Mouse (Mus musculus): Measurements from ENCODE around the gene Zfp931. TPM values are rescaled to one million over a fixed set of nuclear protein-coding genes. Genes with fewer than 3 reads are reported as not detected.
"Not testable (repeated sequence)": the region's sequence is repeated elsewhere in the genome, so short reads cannot be mapped to it uniquely, and the experiment has no call there.

Gene Zfp931
- polyA plus RNA-seq (2012; rRNA removed): 0.60 and 1.0 TPM in 2 replicates

DNA sequence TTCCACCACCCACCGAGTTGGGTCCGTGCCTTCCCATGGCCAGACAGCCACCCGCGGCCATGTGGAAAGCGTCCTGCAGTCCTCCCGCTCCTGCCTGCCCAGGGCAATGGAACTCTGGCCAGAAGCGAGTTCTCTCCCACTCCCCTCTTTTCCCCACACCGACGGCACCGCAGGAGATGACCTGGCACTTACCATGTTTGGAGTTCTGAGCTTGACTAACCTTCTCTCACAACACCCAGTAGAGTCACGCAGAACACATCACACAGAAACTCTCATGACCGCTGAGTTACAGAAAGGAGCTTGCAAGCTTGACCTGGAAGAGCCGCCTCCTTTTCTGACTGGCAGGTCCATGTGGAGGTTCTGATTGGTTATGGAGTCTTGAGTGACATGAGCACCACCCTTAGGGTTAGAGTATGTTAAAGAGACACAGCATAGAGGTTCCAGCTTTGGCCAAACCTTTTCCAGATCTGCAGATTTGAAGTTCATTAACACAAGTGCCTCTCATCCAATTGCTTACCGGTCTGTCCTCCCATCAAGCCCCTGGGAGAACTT lies at the start of gene Zfp931:
Gene Zfp931 (minus strand): TSS at position 311 of the 552 bp plus-strand sequence.
- WGBS: under 1% methylated on average over 13 of the region's 14 CpGs
- not testable (repeated sequence) for DNase-seq (ENCODE audit: low read depth, low spot score)

DNA sequence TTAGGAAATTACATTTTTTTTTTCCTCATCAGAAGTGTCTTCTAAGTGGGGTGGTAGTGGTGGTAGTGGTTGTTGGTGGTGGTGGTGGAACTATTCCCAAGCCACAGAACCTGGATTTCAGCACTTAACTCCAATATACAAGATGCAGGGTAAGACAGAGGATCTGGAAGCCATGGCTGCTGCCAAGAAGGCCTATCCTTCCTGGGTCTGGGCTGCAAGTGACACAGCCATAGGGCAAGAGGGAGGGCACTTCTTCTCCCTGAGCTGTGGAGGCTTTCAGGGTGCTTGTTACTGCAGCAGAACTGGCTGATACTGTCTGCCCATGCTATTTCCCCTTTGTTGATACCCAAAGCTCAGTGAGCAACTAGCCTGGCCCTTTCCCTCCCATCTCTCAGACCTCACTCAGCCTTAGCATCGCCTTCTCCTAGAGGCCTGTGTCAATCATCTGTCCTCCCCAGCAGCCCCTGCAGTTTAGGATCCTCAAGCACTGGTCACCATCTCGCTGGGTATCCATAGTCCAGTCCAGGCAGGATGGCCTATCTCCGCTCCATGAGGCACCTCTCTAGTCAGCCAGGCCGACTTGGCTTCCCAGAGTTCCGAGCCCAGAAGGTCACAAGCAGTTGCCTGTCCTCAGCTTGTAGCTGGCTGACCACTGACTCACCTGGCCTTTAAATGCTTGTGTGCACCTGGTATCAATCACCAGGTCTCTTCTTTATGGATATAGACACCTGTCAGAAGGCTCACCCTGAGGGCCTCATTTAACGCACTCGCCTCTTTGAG lies 48.0 kb upstream of the Zfp931 start:
- DNase-seq (ENCODE audit: low read depth, low spot score): no peak
- WGBS: 87% methylated on average over 7 of the region's 7 CpGs

DNA sequence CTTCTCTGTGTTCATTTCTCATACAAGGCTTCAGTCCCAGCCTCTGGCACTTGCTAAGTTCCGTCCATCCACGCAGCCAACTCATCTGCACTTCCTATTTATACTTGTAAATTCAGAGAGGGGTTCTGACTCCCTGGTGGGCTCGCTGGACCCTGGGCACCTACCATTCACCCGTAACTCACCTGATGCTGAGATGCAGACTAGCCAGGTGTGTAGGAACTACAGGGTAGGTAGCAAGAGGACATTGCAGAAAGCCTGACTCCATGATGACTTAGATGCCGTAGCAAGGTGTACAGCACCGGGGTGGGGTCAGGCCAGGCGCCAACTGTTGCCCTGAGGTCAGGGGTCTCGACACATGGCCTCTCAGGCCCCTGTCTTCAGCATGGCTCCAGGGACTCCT lies 47.2 kb upstream of the Zfp931 start:
- DNase-seq (ENCODE audit: low read depth, low spot score): no peak
- 77% methylated on average over 8 of the region's 8 CpGs for WGBS

DNA sequence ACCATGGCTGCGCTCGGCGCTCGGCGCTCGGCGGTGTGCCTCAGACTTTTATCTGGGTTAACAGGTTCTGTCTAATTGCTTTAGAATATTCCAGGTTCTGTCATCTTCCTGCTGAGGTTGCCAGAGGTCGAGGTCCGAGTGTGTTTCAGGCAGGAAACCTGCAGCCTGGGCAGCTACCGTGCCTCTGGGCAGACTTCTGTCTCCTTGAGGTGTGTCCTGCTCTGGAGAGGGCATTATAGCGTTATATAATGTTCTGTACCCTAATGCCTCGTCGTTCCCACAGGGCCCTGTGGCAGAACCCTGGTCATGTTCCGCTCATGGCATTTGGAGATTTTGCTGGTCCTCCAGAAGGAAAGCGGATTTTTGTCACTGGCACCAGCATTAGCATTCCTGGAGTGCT lies 45.2 kb upstream of the Zfp931 start:
- DNase-seq (ENCODE audit: low read depth, low spot score): no peak
- 65% methylated on average over 15 of the region's 15 CpGs for WGBS

DNA sequence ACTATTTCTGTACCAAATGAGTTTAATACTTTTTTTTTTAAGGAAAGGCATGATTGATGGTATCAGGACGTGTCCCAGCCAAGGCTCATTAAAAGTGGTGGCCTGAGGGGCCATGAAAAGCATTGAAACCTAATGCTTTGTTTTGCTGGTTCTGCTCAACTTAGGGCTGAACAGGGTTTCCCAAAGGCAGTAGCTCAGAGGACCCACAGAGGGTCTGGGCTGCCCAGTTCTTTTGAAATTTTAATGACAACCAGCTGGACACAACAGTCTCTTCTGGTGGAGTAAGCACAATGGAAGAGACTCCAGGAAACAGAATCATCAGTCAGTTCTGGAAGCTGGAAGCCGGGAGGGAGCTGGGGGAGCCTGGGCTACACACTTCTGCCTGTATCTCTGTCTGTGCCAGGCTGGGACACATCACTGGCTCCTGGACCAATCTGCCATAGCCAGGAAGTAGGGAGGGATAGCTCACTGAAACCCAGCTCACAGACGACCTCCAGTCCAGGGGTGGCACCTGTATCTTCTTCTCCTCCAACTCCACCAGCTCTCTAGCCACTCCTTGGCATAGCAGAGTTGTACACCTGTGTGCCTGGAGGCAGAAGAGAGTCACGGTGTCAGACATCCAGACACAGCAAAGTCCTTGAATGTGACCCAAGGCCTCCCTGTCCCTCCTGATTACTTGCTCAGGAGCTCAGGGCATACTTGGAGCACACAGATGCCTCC lies 43.8 kb upstream of the Zfp931 start:
- no peak for DNase-seq (ENCODE audit: low read depth, low spot score)

DNA sequence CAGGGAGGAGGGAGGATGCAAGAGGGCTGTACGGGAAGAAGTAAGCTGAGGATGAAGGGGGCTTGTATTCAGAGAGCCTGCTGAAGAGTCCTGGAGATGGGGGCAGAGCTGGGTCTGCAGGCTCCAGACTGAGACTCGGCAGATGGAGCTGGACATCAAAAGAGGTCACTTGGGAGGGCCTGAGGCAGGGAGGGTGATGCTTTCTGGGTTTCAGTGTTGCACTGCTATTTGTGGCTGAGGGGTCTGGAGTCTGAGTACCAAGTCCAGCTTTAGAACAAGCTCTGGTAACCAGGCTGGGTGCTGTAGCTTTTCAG lies 43.1 kb upstream of the Zfp931 start:
- WGBS: 47% methylated on average over 2 of the region's 2 CpGs
- DNase-seq (ENCODE audit: low read depth, low spot score): no peak

More for the DNA sequence above, 43.8 kb upstream of the Zfp931 start:
- 42% methylated on average over 4 of the region's 4 CpGs for WGBS

DNA sequence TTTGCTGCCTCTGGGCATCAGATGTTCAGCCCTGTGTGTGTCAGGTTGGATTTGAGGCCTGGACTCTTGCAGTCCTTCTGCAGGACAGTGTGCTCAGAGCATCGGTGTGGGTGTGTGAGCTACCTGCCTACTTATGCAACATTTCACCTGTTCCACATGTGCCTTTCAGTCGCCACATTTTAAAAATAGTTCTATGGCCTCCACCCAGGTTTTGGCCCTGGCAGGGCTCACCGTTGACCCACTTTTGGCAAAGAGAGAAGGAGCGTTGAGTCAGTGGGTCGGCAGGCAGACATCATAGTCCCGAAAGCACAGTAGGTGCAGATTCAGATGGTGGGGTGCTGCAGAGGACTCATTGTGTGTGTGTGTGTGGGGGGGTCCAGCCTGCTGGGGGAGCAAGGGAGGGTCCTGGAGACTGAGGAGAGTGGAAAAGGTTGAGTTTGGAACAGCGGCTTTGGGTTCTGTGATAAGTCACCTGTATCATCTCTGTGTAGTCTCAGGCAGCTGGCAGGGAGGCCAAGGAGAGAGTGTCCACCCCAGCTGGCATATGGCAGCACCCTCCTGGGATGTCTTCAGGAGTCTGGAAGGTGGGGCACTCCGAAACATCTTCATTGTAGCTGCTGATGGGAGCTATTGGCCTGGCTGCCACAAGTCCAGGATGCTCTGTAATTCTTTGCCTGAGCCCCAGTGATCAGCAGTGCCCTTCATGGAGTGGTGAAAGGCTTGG lies 42.5 kb upstream of the Zfp931 start:
- 82% methylated on average over 8 of the region's 8 CpGs for WGBS
- DNase-seq (ENCODE audit: low read depth, low spot score): no peak

DNA sequence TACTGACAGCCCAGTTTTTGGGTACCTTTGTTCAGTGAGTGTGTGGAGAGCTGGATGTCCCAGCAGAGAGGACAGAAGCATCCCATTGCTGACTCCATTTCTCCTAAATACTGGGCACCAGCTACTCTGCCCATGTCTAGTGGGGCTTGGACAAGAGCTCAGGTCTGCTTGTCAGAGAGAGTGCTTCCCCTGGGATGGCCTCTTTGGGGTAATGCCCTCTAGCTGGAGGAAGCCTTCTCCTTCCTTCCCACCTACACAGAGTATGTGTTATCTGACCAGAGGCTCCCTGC lies 42.0 kb upstream of the Zfp931 start:
- no peak for DNase-seq (ENCODE audit: low read depth, low spot score)

DNA sequence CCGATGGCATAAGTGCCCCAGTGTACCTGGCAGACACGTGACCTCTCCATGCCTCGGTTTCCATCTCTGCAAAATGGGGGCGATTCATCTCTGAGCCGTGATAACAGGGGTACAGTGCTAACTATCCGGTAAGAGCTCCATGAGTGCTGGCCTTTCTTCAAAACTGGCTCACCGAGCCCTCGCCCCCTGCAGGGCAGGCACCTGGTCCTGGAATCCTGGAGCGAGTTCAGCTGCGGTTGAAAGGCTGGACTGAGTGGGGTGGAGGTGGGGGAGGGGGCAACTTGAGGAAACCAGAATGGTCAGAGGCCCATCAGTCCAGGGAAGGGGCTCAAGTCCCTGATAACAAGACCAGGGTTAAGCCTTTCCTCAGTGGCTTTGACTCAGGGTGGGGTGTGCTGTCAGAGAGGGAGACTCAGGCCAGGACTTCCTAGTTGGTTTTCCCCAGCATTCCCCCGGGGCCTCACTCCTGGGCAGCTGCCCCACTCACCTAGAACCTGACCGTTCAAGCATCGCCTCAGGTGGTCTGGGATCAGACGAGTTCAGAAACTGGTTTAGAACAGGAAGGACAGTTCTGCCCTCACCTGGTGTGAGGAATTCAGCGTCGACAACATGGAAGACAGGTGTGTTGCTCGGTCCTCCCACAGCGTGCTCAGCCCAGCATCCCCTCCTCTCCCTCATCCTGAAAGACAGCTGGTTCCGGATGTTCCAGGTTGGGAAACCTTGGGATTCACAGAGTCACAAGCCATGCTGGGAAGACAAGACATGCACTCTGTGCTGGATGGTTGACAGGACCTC lies 41.5 kb upstream of the Zfp931 start:
- 24% methylated on average over 19 of the region's 19 CpGs for WGBS

DNA sequence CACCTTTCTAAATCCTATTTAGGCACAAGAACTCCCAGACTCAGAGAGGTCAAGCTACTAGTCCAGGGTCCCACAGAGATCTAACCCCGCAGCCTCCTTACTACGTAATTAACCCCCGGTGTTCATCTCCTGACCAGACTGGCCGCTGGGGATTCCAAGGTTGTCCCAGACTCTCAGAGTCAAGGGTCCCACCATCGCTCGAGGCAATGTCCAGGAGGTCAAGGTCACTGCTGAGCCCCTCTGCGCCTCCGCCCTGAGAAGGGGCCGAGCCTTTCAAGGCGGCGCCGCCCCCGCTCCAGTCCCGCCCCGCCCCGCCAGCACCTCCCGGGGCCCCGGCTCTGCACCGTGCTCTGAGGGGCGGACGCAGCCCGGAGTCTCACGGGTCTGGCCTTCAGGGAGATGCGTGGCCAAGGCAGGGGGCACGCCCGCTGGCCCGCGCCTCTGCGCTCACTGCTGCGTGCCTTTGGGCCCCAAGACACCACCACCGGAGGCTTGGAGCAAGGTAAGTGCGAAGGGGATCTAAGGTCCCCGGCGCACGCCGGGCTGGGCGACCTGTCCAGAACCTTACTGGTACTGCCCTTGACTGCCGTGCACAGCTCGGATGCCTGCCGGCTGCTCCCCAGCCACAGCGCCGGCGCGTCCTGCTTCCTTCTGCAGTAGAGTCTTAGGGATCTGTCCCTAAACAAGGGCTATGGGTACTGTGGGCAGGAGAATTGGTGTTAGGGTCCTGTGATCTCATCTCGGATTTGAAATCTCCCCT lies 40.7 kb upstream of the Zfp931 start, which contains the start of gene Phactr3:
Gene Phactr3 (plus strand): TSS at position 175 of the 760 bp plus-strand sequence.
- no peak for DNase-seq (ENCODE audit: low read depth, low spot score)
- 3% methylated on average over 45 of the region's 45 CpGs for WGBS

More for the DNA sequence above, 41.5 kb upstream of the Zfp931 start:
- no peak for DNase-seq (ENCODE audit: low read depth, low spot score)

DNA sequence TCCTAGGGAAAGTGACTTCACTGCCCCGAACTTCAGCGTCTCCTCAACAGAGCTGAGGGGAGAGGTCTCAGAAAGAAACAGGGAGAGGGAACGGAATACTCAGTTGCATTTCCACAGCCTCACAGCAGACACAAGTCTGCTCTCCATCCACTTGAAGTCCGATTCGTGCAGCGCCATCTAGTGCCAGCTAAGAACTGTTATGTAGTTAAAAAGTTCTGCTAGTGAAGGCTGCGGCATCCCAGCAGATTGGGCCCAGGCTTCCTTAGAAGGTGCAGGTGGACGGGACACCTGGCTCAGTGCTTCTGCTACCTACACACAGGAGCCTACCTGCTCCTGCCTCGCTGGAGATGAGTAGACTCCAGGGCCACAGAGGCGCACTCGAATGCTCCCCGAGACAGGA lies 39.7 kb upstream of the Zfp931 start:
- DNase-seq (ENCODE audit: low read depth, low spot score): no peak
- WGBS: 23% methylated on average over 12 of the region's 12 CpGs

DNA sequence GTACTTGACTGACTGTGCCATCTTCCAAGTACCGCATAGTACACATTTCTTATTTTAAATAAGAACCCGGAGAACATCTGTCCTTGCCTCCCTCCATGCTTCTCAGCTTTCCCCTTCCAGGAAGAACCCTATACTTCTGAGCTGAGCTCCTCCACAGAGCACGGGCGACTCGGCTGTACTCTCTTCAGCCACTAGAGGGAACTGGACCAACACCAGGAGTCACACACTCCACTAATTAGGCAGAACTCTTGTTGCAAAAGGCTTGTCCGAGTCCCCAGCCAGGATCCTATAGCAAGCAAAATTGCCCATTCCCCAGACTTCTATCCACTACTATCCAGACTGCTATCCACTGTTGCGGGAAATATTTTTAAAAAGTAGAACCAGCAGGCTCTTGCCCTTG lies 23.7 kb upstream of the Zfp931 start:
- DNase-seq (ENCODE audit: low read depth, low spot score): no peak
- 13% methylated on average over 7 of the region's 7 CpGs for WGBS

DNA sequence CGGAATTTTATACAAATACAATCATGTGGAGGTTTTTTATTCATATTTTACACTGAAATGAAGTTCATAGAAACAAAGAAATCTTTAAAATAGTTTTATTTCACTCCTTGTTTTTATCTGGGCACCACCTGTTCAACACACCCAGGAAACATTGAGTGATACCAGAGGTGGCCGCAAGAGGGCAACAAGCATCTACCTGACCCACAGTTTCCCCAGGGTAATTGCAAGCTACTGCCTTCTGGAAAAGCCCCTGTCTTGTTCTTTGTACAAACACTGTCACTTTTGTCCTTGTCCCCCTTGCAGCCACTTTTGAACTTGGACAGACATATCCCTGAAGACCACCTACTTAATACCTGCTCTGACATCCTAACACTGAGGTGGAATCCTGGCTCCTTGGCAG lies 19.7 kb upstream of the Zfp931 start:
- WGBS: 13% methylated on average over 2 of the region's 2 CpGs
- no peak for DNase-seq (ENCODE audit: low read depth, low spot score)

DNA sequence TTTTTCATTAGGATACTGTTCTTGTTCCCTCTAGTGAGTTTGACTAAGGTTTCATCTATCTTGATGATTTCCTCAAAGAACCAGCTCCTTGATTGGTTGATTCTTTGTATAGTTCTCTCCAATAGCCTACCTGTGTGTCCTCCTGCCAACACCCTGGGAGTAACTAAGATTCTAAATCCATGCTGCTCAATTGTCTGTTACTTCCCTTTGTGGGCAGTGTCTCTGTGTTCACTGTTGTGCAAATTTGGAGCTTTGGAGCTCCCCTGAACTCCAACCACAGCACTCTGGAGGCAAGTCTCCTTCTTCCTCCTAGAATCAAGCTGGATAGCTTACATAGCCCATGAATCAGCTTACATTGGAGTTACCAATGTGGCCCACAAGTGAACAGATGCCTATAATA lies 11.3 kb upstream of the Zfp931 start:
- no peak for DNase-seq (ENCODE audit: low read depth, low spot score)

DNA sequence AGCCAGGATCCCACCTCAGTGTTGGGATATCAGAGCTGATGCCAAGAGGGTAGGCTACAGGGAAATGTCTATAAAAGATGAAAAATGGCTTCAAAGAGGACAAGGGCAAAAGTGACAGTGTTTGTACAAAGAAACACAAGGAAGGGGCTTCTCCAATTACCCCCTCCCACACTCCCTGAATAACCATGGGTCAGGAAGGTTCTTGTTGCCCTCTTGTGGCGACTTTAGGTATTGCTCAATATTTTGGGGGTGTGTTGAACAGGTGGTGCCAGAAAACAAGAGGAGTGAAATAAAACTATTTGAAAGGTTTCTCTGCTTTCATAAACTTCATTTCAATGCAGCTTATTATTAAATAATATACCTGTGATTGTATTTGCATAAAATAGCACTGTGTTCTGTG lies 20.1 kb downstream of the Zfp931 start:
- peak; percentile 27 for DNase-seq (ENCODE audit: low read depth, low spot score)
- 0% methylated on average over 1 of the region's 1 CpGs for WGBS

DNA sequence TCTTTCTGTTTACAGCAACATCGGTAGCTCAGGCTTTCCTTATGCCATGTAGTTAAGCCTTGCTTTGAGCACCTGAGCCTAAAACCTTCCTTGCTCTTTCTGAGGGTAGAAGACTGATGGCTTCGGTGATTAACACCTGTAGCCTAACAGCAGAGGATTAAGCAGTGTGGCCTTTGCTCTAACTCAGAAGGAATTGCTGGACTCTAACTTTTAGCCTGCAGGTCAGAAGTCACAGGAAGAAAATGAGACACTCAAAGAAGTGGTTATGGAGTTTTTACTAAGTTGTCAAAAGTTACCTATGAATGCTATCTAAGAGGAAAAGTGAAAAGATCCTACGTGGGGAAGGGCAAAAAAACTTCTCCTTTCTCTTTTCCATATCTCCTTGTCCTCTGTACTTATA lies 50.7 kb downstream of the Zfp931 start:
- 88% methylated on average over 3 of the region's 3 CpGs for WGBS
- not testable (repeated sequence) for DNase-seq (ENCODE audit: low read depth, low spot score)

DNA sequence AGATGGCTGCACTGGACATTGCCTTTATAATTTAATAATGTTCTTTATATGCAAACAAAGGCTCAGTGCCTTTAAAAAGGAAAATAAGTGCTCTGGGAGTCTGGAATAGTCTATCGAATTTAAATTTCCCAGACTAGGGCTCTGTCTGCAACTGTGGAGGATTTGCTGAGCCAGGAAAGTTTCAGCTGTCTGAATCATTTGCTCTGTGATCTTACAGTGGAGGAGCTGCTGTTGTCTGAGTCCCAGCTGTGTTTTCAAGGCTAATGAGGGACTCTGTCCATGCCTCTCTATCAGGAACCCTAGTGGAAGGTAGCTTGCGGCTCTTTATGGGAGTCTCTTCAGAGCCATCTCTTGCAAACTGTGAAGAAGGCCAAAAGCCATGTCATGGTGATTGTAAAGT lies 54.4 kb downstream of the Zfp931 start:
- 4% methylated on average over 2 of the region's 2 CpGs for WGBS
- DNase-seq (ENCODE audit: low read depth, low spot score): not testable (repeated sequence)

DNA sequence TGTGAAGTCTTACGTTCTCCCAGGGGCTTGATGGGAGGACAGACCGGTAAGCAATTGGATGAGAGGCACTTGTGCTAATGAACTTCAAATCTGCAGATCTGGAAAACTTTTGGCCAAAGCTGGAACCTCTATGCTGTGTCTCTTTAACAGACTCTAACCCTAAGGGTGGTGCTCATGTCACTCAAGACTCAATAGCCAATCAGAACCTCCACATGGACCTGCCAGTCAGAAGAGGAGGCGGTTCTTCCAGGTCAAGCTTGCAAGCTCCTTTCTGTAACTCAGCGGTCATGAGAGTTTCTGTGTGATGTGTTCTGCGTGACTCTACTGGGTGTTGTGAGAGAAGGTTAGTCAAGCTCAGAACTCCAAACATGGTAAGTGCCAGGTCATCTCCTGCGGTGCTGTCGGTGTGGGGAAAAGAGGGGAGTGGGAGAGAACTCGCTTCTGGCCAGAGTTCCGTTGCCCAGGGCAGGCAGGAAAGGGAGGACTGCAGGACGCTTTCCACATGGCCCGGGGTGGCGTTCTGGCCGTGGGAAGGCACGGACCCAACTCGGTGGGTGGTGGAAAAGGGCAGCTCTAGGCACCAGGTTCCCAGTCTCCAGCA lies 55.2 kb downstream of the Zfp931 start, which contains the start of gene Zfp971:
Gene Zfp971 (plus strand): TSS at position 274 of the 601 bp plus-strand sequence.
- WGBS: 2% methylated on average over 15 of the region's 15 CpGs
- not testable (repeated sequence) for DNase-seq (ENCODE audit: low read depth, low spot score)

DNA sequence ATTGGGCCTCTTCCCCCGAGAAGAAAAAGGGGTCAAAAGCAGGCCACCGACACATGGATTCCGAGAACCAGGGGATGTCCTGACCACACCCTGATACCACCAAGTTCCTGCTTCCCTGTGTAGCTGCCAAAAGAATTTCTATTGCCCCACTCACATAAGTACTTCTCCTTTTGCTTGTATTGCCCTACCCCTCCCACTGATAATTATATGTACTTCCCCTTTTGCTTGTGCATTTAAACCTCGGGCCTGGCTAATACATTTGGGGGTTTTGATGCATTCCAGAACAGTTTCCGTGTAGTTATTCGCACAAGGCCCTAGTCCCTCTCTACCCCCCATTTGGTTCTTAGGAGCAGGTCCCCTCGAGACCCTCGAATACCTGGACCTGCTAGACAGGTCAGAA lies 57.5 kb downstream of the Zfp931 start:
- WGBS: 36% methylated on average over 8 of the region's 8 CpGs
- DNase-seq (ENCODE audit: low read depth, low spot score): not testable (repeated sequence)

All from large intestine, adult 2 months (tissue).